In genomic region chr13:60826052-60826451, GRCm38 (mm10) we compare ENCODE assay signal across 11 mouse cellular contexts. TPM values are rescaled to one million over a fixed set of nuclear protein-coding genes. Genes with fewer than 3 reads are reported as not detected.
DNase-seq lines count a peak whose midpoint lies in the region; ATAC-seq and TF ChIP-seq lines count a peak whose summit lies in the region.
"Had no signal": no experiment of that assay in that cellular context is flagged by ENCODE, and none has a peak within 500 bp of the region (broad histone marks: within the 10 kb centered on the region; RNA-seq: fewer than 3 reads in every experiment).

No protein-coding gene starts in this region.

- WGBS in spleen, adult 2 months = 30% methylated on average over 3 of the region's 3 CpGs
- WGBS in liver, postnatal 0 days (ENCODE audit: insufficient replicate concordance) = 32% methylated on average over 3 of the region's 3 CpGs
- 72% methylated on average over 3 of the region's 3 CpGs for WGBS in forebrain, embryonic 11.5 days

- no peaks in the 10 kb centered on the region for H3K4me1 ChIP-seq in spleen, adult 2 months (ENCODE audit: control insufficient read depth, insufficient read depth, insufficient read length)
- no peaks in the 10 kb centered on the region for H3K4me1 ChIP-seq in liver, postnatal 0 days (ENCODE audit: insufficient read depth)
- no peaks in the 10 kb centered on the region for H3K4me1 ChIP-seq in forebrain, embryonic 11.5 days (replicated peaks; ENCODE audit: control insufficient read depth, insufficient read depth, low read length)
- H3K4me1 ChIP-seq: limb, embryonic 13.5 days had no signal

- H3K9me3 ChIP-seq in liver, postnatal 0 days (ENCODE audit: low read length) = no peaks in the 10 kb centered on the region
- H3K9me3 ChIP-seq in forebrain, embryonic 11.5 days (ENCODE audit: control insufficient read depth, low read length) = no peaks in the 10 kb centered on the region
- H3K9me3 ChIP-seq: limb, embryonic 13.5 days had no signal

- H3K27me3 ChIP-seq in spleen, adult 2 months (ENCODE audit: control insufficient read depth, insufficient read depth, low read length) = no peaks in the 10 kb centered on the region
- no peaks in the 10 kb centered on the region for H3K27me3 ChIP-seq in liver, postnatal 0 days (ENCODE audit: insufficient read depth, low read length)
- H3K27me3 ChIP-seq in forebrain, embryonic 11.5 days (ENCODE audit: control insufficient read depth, insufficient read depth, low read length) = no peaks in the 10 kb centered on the region
- H3K27me3 ChIP-seq: limb, embryonic 13.5 days had no signal

- no peak overlapping the region for H3K9ac ChIP-seq in liver, postnatal 0 days (replicated peaks)
- no peak overlapping the region for H3K9ac ChIP-seq in forebrain, embryonic 11.5 days (ENCODE audit: low read length)
- H3K9ac ChIP-seq: limb, embryonic 13.5 days had no signal

- no peak overlapping the region for H3K4me2 ChIP-seq in liver, postnatal 0 days (ENCODE audit: low read depth, low read length)
- no peak overlapping the region for H3K4me2 ChIP-seq in forebrain, embryonic 11.5 days (ENCODE audit: low read depth, low read length, severe bottlenecking)
- H3K4me2 ChIP-seq: limb, embryonic 13.5 days had no signal

- no peaks in the 10 kb centered on the region for H3K36me3 ChIP-seq in spleen, adult 2 months (ENCODE audit: control insufficient read depth, insufficient read depth, low read length)
- no peaks in the 10 kb centered on the region for H3K36me3 ChIP-seq in liver, postnatal 0 days (replicated peaks; ENCODE audit: insufficient read depth, low read length)
- H3K36me3 ChIP-seq in forebrain, embryonic 11.5 days (ENCODE audit: control insufficient read depth, insufficient read depth, low read length) = no peaks in the 10 kb centered on the region
- H3K36me3 ChIP-seq: limb, embryonic 13.5 days had no signal

- no peak for TF ChIP-seq POLR2A in spleen, adult 2 months (IDR thresholded peaks at IDR 0.05; ENCODE audit: low read depth, low read length)

- peak; percentile 18 for DNase-seq in adrenal gland, adult 2 months
- DNase-seq in adrenal gland, postnatal 4 days (ENCODE audit: low spot score in 2 of 2) = no peak
- DNase-seq in spleen, adult 2 months (ENCODE audit: low read depth in 1 of 2, low spot score in 2 of 2) = peak in 1 of 2 experiments; percentile 30
- DNase-seq in spleen, postnatal 4 days (ENCODE audit: low spot score in 2 of 2) = no peak
- peak; percentile 33 for DNase-seq in liver, postnatal 0 days
- DNase-seq in thymus, postnatal 4 days = peak; percentile 80
- DNase-seq in forebrain, embryonic 11.5 days (ENCODE audit: low spot score) = no peak
- DNase-seq in urinary bladder, postnatal 10 days (ENCODE audit: low spot score) = no peak
- DNase-seq: cerebellum, postnatal 10 days had no signal

- H3K27ac ChIP-seq in spleen, adult 2 months (ENCODE audit: insufficient read depth, low read length) = no peak overlapping the region
- no peak overlapping the region for H3K27ac ChIP-seq in liver, postnatal 0 days (ENCODE audit: low read depth)
- H3K27ac ChIP-seq in forebrain, embryonic 11.5 days (ENCODE audit: low read depth, low read length) = no peak overlapping the region
- H3K27ac ChIP-seq: limb, embryonic 13.5 days had no signal

- TF ChIP-seq CTCF in spleen, adult 2 months (IDR thresholded peaks at IDR 0.05; ENCODE audit: extremely low read depth, insufficient read depth, insufficient read length, insufficient replicate concordance) = peak; percentile 38; the same call in 1 of the 2 replicates
- TF ChIP-seq CTCF in liver, postnatal 0 days (IDR thresholded peaks at IDR 0.05; ENCODE audit: low read depth) = peak; percentile 57

- no peak overlapping the region for H3K4me3 ChIP-seq in spleen, adult 2 months (ENCODE audit: extremely low read depth, insufficient read depth, insufficient read length)
- H3K4me3 ChIP-seq in liver, postnatal 0 days (ENCODE audit: low read depth, low read length) = no peak overlapping the region
- no peak overlapping the region for H3K4me3 ChIP-seq in forebrain, embryonic 11.5 days (ENCODE audit: low read depth, low read length)
- H3K4me3 ChIP-seq: limb, embryonic 13.5 days had no signal

- TF ChIP-seq EP300 in liver, postnatal 0 days (IDR thresholded peaks at IDR 0.05; ENCODE audit: low read depth) = no peak

- no peak for ATAC-seq in liver, postnatal 0 days
- ATAC-seq in forebrain, embryonic 11.5 days (replicated peaks; ENCODE audit: low FRiP score) = no peak

RNA-seq across cellular contexts. Expression of gene Ctsll3, which starts 23.4 kb away (rescaled TPM):
- not detected for total RNA-seq in adrenal gland, adult 2 months (2021)
- polyA plus RNA-seq in adrenal gland, adult 2 months (2012; rRNA removed) = not detected in 2 replicates
- total RNA-seq in adrenal gland, postnatal 4 days (2021) = not detected
- polyA plus RNA-seq in spleen, adult 2 months (2012; rRNA removed) = not detected in 2 replicates
- polyA plus RNA-seq in liver, postnatal 0 days (2015; fragmentation: Nextera tagmentation; extraction: Ambion mirVana) = not detected in 2 replicates
- polyA plus RNA-seq in forebrain, embryonic 11.5 days (2014; fragmentation: Nextera tagmentation; extraction: Ambion mirVana) = not detected in 2 replicates
- polyA plus RNA-seq: gonadal fat pad, adult 2 months; limb, embryonic 13.5 days had no signal

RNA-seq across cellular contexts. Expression of gene 4930486L24Rik, which starts 38.2 kb away (rescaled TPM):
- 10 to 100 TPM in 1 of 2 experiments, 1 to 10 TPM in 1; 1.5 to 45.8 TPM for total RNA-seq in adrenal gland, adult 2 months (2021)
- 3.8 and 6.1 TPM in 2 replicates for polyA plus RNA-seq in adrenal gland, adult 2 months (2012; rRNA removed)
- total RNA-seq in adrenal gland, postnatal 4 days (2021) = 10 to 100 TPM; 31.9 to 54.1 TPM
- 0.20 and 0.68 TPM in 2 replicates for polyA plus RNA-seq in spleen, adult 2 months (2012; rRNA removed)
- not detected in 2 replicates for polyA plus RNA-seq in liver, postnatal 0 days (2015; fragmentation: Nextera tagmentation; extraction: Ambion mirVana)
- not detected in 2 replicates for polyA plus RNA-seq in forebrain, embryonic 11.5 days (2014; fragmentation: Nextera tagmentation; extraction: Ambion mirVana)
- polyA plus RNA-seq: limb, embryonic 13.5 days had no signal

RNA-seq across cellular contexts. Expression of gene BC051665, which starts 39.9 kb away (rescaled TPM):
- not detected for total RNA-seq in adrenal gland, adult 2 months (2021)
- polyA plus RNA-seq in adrenal gland, adult 2 months (2012; rRNA removed) = not detected in 2 replicates
- not detected for total RNA-seq in adrenal gland, postnatal 4 days (2021)
- polyA plus RNA-seq in spleen, adult 2 months (2012; rRNA removed) = not detected in 2 replicates
- polyA plus RNA-seq in liver, postnatal 0 days (2015; fragmentation: Nextera tagmentation; extraction: Ambion mirVana) = not detected in 2 replicates
- polyA plus RNA-seq in forebrain, embryonic 11.5 days (2014; fragmentation: Nextera tagmentation; extraction: Ambion mirVana) = not detected in 2 replicates
- polyA plus RNA-seq: gonadal fat pad, adult 2 months; limb, embryonic 13.5 days had no signal

Comparison
In these comparisons a context has a peak if more than half of its experiments do, and no peak if none do; other contexts are left out.
1. DNase-seq: peak in adrenal gland, adult 2 months (single experiment), liver, postnatal 0 days (single experiment) and thymus, postnatal 4 days (single experiment); none in adrenal gland, postnatal 4 days (0 of 2), spleen, postnatal 4 days (0 of 2), forebrain, embryonic 11.5 days (single experiment) and urinary bladder, postnatal 10 days (single experiment).